ENCODE assay signal across 27 mouse cellular contexts in the genomic region with DNA sequence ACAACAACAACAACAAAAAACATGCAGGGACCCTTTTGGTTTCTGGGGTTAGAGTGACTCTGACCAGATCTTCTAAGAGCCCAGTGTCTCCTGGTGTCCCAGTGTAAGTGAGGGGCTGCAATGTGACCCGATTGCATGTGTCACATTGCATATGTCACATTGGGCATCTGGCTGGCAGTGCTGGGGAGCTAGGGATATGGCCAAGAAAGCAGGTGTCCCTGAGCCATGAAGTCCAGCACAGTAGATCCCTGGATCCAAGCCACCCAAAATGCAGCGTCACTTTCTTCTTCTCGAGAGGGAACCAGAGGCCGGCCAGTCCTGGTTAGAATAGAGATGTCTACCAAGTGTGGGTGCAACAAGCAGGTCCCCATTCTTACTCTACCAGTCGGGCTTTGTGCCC.
"Had no signal": no experiment of that assay in that cellular context is flagged by ENCODE, and none has a peak within 500 bp of the region (broad histone marks: within the 10 kb centered on the region; RNA-seq: fewer than 3 reads in every experiment).

No protein-coding gene starts in this region.

- ATAC-seq: inflammation-experienced regulatory T-cells, adult 6 months; intestine, embryonic 15.5 days; intestine, postnatal 0 days; liver, postnatal 0 days had no signal

- H3K4me2 ChIP-seq: heart, embryonic 11.5 days; heart, embryonic 13.5 days; heart, embryonic 15.5 days; hindbrain, embryonic 13.5 days; hindbrain, embryonic 15.5 days; intestine, embryonic 15.5 days; limb, embryonic 12.5 days; liver, embryonic 11.5 days; liver, embryonic 13.5 days; liver, embryonic 15.5 days had no signal

- H3K9me3 ChIP-seq: heart, embryonic 13.5 days; heart, embryonic 15.5 days; hindbrain, embryonic 10.5 days; hindbrain, embryonic 13.5 days; hindbrain, embryonic 15.5 days; intestine, embryonic 15.5 days; limb, embryonic 10.5 days; limb, embryonic 12.5 days; liver, embryonic 13.5 days; liver, embryonic 15.5 days had no signal

- H3K9ac ChIP-seq: heart, embryonic 13.5 days; heart, embryonic 15.5 days; hindbrain, embryonic 13.5 days; hindbrain, embryonic 15.5 days; intestine, embryonic 15.5 days; limb, embryonic 12.5 days; liver, embryonic 13.5 days; liver, embryonic 15.5 days; liver, postnatal 0 days had no signal

- H3K4me3 ChIP-seq: heart, adult 2 months; heart, embryonic 13.5 days; heart, embryonic 15.5 days; hindbrain, embryonic 10.5 days; hindbrain, embryonic 13.5 days; hindbrain, embryonic 15.5 days; intestine, embryonic 15.5 days; layer of hippocampus, adult 2 months; limb, embryonic 10.5 days; limb, embryonic 12.5 days; liver, embryonic 13.5 days; liver, embryonic 15.5 days had no signal

- H3K36me3 ChIP-seq: heart, embryonic 13.5 days; heart, embryonic 15.5 days; hindbrain, embryonic 10.5 days; hindbrain, embryonic 13.5 days; hindbrain, embryonic 15.5 days; intestine, embryonic 15.5 days; limb, embryonic 10.5 days; limb, embryonic 12.5 days; liver, embryonic 13.5 days; liver, embryonic 15.5 days had no signal

- H3K27ac ChIP-seq: heart, adult 2 months; heart, embryonic 13.5 days; heart, embryonic 15.5 days; hindbrain, embryonic 10.5 days; hindbrain, embryonic 13.5 days; hindbrain, embryonic 15.5 days; intestine, embryonic 15.5 days; layer of hippocampus, adult 2 months; limb, embryonic 10.5 days; limb, embryonic 12.5 days; liver, embryonic 13.5 days; liver, embryonic 15.5 days had no signal

- H3K4me1 ChIP-seq: heart, embryonic 13.5 days; heart, embryonic 15.5 days; hindbrain, embryonic 13.5 days; hindbrain, embryonic 15.5 days; intestine, embryonic 15.5 days; limb, embryonic 12.5 days; liver, embryonic 13.5 days; liver, embryonic 15.5 days had no signal

- DNase-seq: gastrocnemius, postnatal 25 days; heart, adult 11 months; heart, adult 2 months; heart, postnatal 14 days; heart, postnatal 4 days; kidney, adult 18-20 months; kidney, adult 8-10 months; kidney, postnatal 10 days; kidney, postnatal 25 days; kidney, postnatal 4 days; liver; liver, embryonic 13.5 days; liver, postnatal 0 days had no signal

- H3K27me3 ChIP-seq: intestine, embryonic 15.5 days; liver, embryonic 13.5 days had no signal
